8 mouse cellular contexts compared by ENCODE assay signal in the genomic region with DNA sequence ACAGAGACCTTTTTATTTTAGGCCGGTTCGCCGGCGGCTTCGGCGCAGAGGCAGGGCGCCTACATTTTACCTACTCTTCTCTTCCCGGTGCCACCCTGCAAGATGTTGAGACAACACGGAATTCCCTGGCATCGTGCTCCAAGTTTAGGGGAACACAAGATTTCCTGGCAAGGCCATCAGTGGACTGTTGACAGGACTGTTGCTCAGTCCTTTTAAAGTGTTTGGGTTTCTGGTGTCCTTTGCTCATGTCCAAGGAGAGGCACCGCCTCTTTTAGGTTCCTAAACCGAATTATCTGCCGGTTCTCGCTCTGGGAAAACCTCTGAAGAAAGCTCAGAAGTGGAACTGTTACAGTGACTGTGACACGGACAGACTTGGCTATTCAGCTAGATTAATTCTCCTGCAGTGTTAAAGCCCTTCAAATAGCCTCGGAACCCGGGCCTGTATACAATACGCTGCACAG. TPM values are rescaled to one million over a fixed set of nuclear protein-coding genes. Genes with fewer than 3 reads are reported as not detected.
DNase-seq lines count a peak whose midpoint lies in the region; ATAC-seq and TF ChIP-seq lines count a peak whose summit lies in the region.

No protein-coding gene starts in this region.

- DNase-seq in cerebellum, adult 2 months, result peak in 1 of 2 experiments; percentile 10
- DNase-seq in cerebellum, adult 8-10 months, result no peak
- no peak for DNase-seq in spleen, adult 2 months (ENCODE audit: low read depth in 1 of 2, low spot score in 2 of 2)
- no peak for DNase-seq in spleen, postnatal 14 days (ENCODE audit: low spot score in 2 of 2)
- peak; percentile 60 for DNase-seq in hindbrain, postnatal 0 days (ENCODE audit: low spot score)
- DNase-seq in mesoderm, embryonic 11.5 days (ENCODE audit: low read depth, low spot score), result peak; percentile 16
- DNase-seq in B cell, adult 2 months, result no peak
- DNase-seq in layer of hippocampus, adult 8-10 months (ENCODE audit: low spot score in 2 of 2), result no peak

- no peaks in the 10 kb centered on the region for H3K9me3 ChIP-seq in hindbrain, postnatal 0 days (ENCODE audit: low read length)

- H3K9ac ChIP-seq in hindbrain, postnatal 0 days (replicated peaks; ENCODE audit: low read length), result peak overlapping the region; percentile 62

- no peaks in the 10 kb centered on the region; the same call in 1 of the 2 replicates for H3K27me3 ChIP-seq in cerebellum, adult 2 months (ENCODE audit: control insufficient read depth, insufficient read depth, low read length)
- H3K27me3 ChIP-seq in spleen, adult 2 months (ENCODE audit: control insufficient read depth, insufficient read depth, low read length), result peaks cover 15% of the 10 kb centered on the region
- H3K27me3 ChIP-seq in hindbrain, postnatal 0 days (ENCODE audit: insufficient read depth, low read length), result no peaks in the 10 kb centered on the region

- 31% methylated on average over 18 of the region's 18 CpGs for WGBS in cerebellum, adult 2 months
- WGBS in spleen, adult 2 months, result 12% methylated on average over 18 of the region's 18 CpGs
- WGBS in hindbrain, postnatal 0 days, result 6% methylated on average over 18 of the region's 18 CpGs

- no peak for TF ChIP-seq CTCF in cerebellum, adult 2 months (IDR thresholded peaks at IDR 0.05; ENCODE audit: borderline replicate concordance, insufficient read depth, low read depth, low read length)
- TF ChIP-seq CTCF in spleen, adult 2 months (IDR thresholded peaks at IDR 0.05; ENCODE audit: extremely low read depth, insufficient read depth, insufficient read length, insufficient replicate concordance), result no peak
- TF ChIP-seq CTCF in hindbrain, postnatal 0 days (IDR thresholded peaks at IDR 0.05; ENCODE audit: low read depth), result no peak

- ATAC-seq in hindbrain, postnatal 0 days, result 0 out of 2 replicates have a peak, but pooled peaks have one; percentile 4

- no peak overlapping the region for H3K27ac ChIP-seq in cerebellum, adult 2 months (ENCODE audit: insufficient read depth, low read length)
- peak overlapping the region; percentile 64 for H3K27ac ChIP-seq in spleen, adult 2 months (ENCODE audit: insufficient read depth, low read length)
- peak overlapping the region; percentile 91 for H3K27ac ChIP-seq in hindbrain, postnatal 0 days

- H3K36me3 ChIP-seq in spleen, adult 2 months (ENCODE audit: control insufficient read depth, insufficient read depth, low read length), result no peaks in the 10 kb centered on the region
- no peaks in the 10 kb centered on the region for H3K36me3 ChIP-seq in hindbrain, postnatal 0 days (ENCODE audit: insufficient read depth, low read length)

- H3K4me1 ChIP-seq in cerebellum, adult 2 months (ENCODE audit: control insufficient read depth, insufficient read depth, low read length), result peaks cover 6% of the 10 kb centered on the region
- peaks cover 9% of the 10 kb centered on the region for H3K4me1 ChIP-seq in spleen, adult 2 months (ENCODE audit: control insufficient read depth, insufficient read depth, insufficient read length)
- 0 out of 2 replicates have a peak, but pooled peaks cover 10% of the 10 kb centered on the region for H3K4me1 ChIP-seq in hindbrain, postnatal 0 days (ENCODE audit: insufficient read depth, low read length)

- H3K4me3 ChIP-seq in cerebellum, adult 2 months (replicated peaks; ENCODE audit: insufficient read depth, low read depth, low read length), result peak overlapping the region; percentile 48
- H3K4me3 ChIP-seq in spleen, adult 2 months (ENCODE audit: extremely low read depth, insufficient read depth, insufficient read length), result peak overlapping the region; percentile 7; the same call in 1 of the 2 replicates
- H3K4me3 ChIP-seq in hindbrain, postnatal 0 days (ENCODE audit: low read length), result peak overlapping the region; percentile 53

- peak overlapping the region; percentile 78 for H3K4me2 ChIP-seq in hindbrain, postnatal 0 days (ENCODE audit: low read depth, low read length)

- no peak for TF ChIP-seq POLR2A in cerebellum, adult 2 months (IDR thresholded peaks at IDR 0.05; ENCODE audit: borderline replicate concordance, insufficient read depth, low read length)
- no peak for TF ChIP-seq POLR2A in spleen, adult 2 months (IDR thresholded peaks at IDR 0.05; ENCODE audit: low read depth, low read length)

RNA-seq across cellular contexts. Expression of a gene that starts 0.4 kb away (rescaled TPM):
- 41.9 and 45.2 TPM in 2 replicates for polyA plus RNA-seq in cerebellum, adult 2 months (2012; rRNA removed)
- polyA plus RNA-seq in spleen, adult 2 months (2012; rRNA removed), result 2.3 and 2.7 TPM in 2 replicates
- 73.8 and 83.7 TPM in 2 replicates for total RNA-seq in hindbrain, postnatal 0 days (2014; rRNA removed)
- 35.9 and 39.6 TPM in 2 replicates for polyA plus RNA-seq in hindbrain, postnatal 0 days (2015; fragmentation: Nextera tagmentation; extraction: Ambion mirVana)
- total RNA-seq in layer of hippocampus, adult 8-10 months (2022), result 10 to 100 TPM; 30.7 to 33.7 (median 32.3) TPM

Comparison
In these comparisons a context has a peak if more than half of its experiments do, and no peak if none do; other contexts are left out.
1. DNase-seq: peak in hindbrain, postnatal 0 days (single experiment) and mesoderm, embryonic 11.5 days (single experiment); none in cerebellum, adult 8-10 months (single experiment), spleen, adult 2 months (0 of 2), spleen, postnatal 14 days (0 of 2), B cell, adult 2 months (0 of 2) and layer of hippocampus, adult 8-10 months (0 of 2).
2. Peak in every context shown above with its lines, with median percentiles within 50 percentile points of each other: H3K4me3 ChIP-seq.